20 mouse cellular contexts compared by ENCODE assay signal in the genomic region with DNA sequence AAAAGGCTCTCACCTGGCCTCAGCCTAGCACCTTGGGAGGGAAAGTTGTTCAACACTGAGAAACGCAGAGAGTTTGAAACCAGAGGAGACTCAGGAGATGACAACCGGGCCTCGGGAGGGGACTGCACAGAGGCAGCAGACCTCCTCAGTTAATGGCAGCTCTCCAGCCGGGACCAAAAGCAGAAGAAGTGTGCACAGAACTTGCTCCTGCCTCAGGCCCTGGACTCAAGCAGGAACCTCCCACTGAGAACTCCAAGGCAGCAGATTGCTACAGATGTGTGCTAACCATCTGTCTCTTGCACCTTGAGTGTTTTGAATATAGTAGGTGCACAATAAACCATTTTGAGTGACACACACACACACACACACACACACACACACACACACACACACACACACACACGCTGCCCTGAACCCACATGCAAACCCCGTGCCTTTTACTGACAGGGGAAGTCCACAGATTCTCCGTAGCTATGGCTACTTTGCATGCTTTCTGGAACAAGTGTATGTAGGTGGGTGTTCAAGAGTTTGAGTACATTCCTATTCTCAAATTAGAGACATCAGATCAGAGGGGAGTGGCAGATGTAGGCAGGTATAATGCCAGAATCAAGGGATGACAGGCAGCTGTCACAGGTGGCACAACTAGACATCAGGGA. TPM values are rescaled to one million over a fixed set of nuclear protein-coding genes. Genes with fewer than 3 reads are reported as not detected.
A peak's percentile ranks its signal among the peaks of the same experiment; 100 is the strongest.
DNase-seq lines count a peak whose midpoint lies in the region; ATAC-seq and TF ChIP-seq lines count a peak whose summit lies in the region.
"Had no signal": no experiment of that assay in that cellular context is flagged by ENCODE, and none has a peak within 500 bp of the region (broad histone marks: within the 10 kb centered on the region; RNA-seq: fewer than 3 reads in every experiment).

No protein-coding gene starts in this region.

- peak overlapping the region in 2 of 3 experiments; percentile 13 to 33 for H3K4me3 ChIP-seq in CH12.LX (replicated peaks in 1 of 3; ENCODE audit: low read depth in 2 of 3, low read length in 2 of 3, poor library complexity in 1 of 3)
- H3K4me3 ChIP-seq in intestine, embryonic 16.5 days (ENCODE audit: low read length): no peak overlapping the region
- H3K4me3 ChIP-seq: forebrain, embryonic 10.5 days; heart, embryonic 12.5 days; limb, embryonic 10.5 days; lung, embryonic 15.5 days; megakaryocyte, embryonic 14.5 days had no signal

- TF ChIP-seq CTCF in CH12.LX (conservative IDR thresholded peaks at IDR 0.05 in 1 of 2, IDR thresholded peaks at IDR 0.05 in 1 of 2; ENCODE audit: low read depth in 2 of 2, low read length in 2 of 2): no peak

- peak; percentile 44 for DNase-seq in right cerebral cortex, postnatal 10 days (ENCODE audit: low spot score in 2 of 2)
- no peak for DNase-seq in right cerebral cortex, postnatal 25 days
- peak; percentile 82 for DNase-seq in CH12.LX (ENCODE audit: extremely low read depth)
- DNase-seq in gastrocnemius, adult 18-20 months (ENCODE audit: low spot score): no peak
- DNase-seq: adrenal gland, postnatal 25 days; cerebellum, adult 9-10 months; gastrocnemius, postnatal 10 days; heart, postnatal 4 days; thymus, postnatal 36 days had no signal

- in situ Hi-C loops in CH12.LX (cut with MboI; ENCODE audit: low pct_ligation_motif_present, low pct_unique_long_range_greater_than_20kb, low sequenced_read_pairs): no loop called here

- ATAC-seq in hematopoietic stem cell, adult 5-6 weeks (replicated peaks in 1 of 2; ENCODE audit: insufficient read depth in 1 of 2, low FRiP score in 2 of 2, low TSS enrichment in 1 of 2, low read depth in 1 of 2, poor library complexity in 2 of 2, severe bottlenecking in 2 of 2): peak; percentile 37 to 58; a peak in 2 of 4 replicates
- peak; percentile 33; the same call in 1 of the 2 replicates for ATAC-seq in neutrophil, adult 5-6 weeks (ENCODE audit: extremely low read depth, insufficient number of reproducible peaks, low FRiP score, poor library complexity, severe bottlenecking)
- no peak for ATAC-seq in intestine, embryonic 16.5 days
- ATAC-seq: midbrain, embryonic 16.5 days had no signal

- peaks cover 24 to 47% of the 10 kb centered on the region in 2 experiments for H3K36me3 ChIP-seq in CH12.LX (replicated peaks in 1 of 2; ENCODE audit: control insufficient read depth in 1 of 2, insufficient read depth in 1 of 2, low read length in 1 of 2)
- peaks cover 3% of the 10 kb centered on the region; the same call in 1 of the 2 replicates for H3K36me3 ChIP-seq in intestine, embryonic 16.5 days (ENCODE audit: control insufficient read depth, insufficient read depth, low read length)
- H3K36me3 ChIP-seq: forebrain, embryonic 10.5 days; heart, embryonic 12.5 days; limb, embryonic 10.5 days; lung, embryonic 15.5 days had no signal

- TF ChIP-seq RAD21 in CH12.LX (IDR thresholded peaks at IDR 0.05; ENCODE audit: low read depth, low read length): no peak

- no peaks in the 10 kb centered on the region for H3K27me3 ChIP-seq in CH12.LX (replicated peaks)
- H3K27me3 ChIP-seq in intestine, embryonic 16.5 days (replicated peaks; ENCODE audit: control insufficient read depth, insufficient read depth, low read length): no peaks in the 10 kb centered on the region
- H3K27me3 ChIP-seq: heart, embryonic 12.5 days; lung, embryonic 15.5 days; Patski had no signal

- peaks cover 14 to 69% of the 10 kb centered on the region in 2 experiments for H3K4me1 ChIP-seq in CH12.LX (ENCODE audit: control insufficient read depth in 1 of 2, insufficient read depth in 2 of 2)
- H3K4me1 ChIP-seq in intestine, embryonic 16.5 days (ENCODE audit: control insufficient read depth, insufficient read depth, low read length): peaks cover 14% of the 10 kb centered on the region; the same call in 1 of the 2 replicates
- H3K4me1 ChIP-seq: heart, embryonic 12.5 days had no signal

- no peak for TF ChIP-seq POLR2A in CH12.LX (IDR thresholded peaks at IDR 0.05; ENCODE audit: low read depth, low read length)

- H3K9me3 ChIP-seq in CH12.LX (replicated peaks; ENCODE audit: low read length): peaks cover 9% of the 10 kb centered on the region
- peaks cover 4% of the 10 kb centered on the region; the same call in 1 of the 2 replicates for H3K9me3 ChIP-seq in intestine, embryonic 16.5 days (ENCODE audit: control insufficient read depth, low read length)
- H3K9me3 ChIP-seq: forebrain, embryonic 10.5 days; heart, embryonic 12.5 days; limb, embryonic 10.5 days; lung, embryonic 15.5 days had no signal

- H3K79me2 ChIP-seq in CH12.LX (replicated peaks; ENCODE audit: control insufficient read depth, extremely low read depth, insufficient read depth, poor library complexity, severe bottlenecking): peaks cover 63% of the 10 kb centered on the region

- peak overlapping the region; percentile 27 for H3K9ac ChIP-seq in CH12.LX (ENCODE audit: insufficient read depth, low read depth)
- H3K9ac ChIP-seq in intestine, embryonic 16.5 days (ENCODE audit: low read depth, low read length): no peak overlapping the region
- H3K9ac ChIP-seq: heart, embryonic 12.5 days; lung, embryonic 15.5 days had no signal

- peak; percentile 78; the same call in 1 of the 2 replicates for TF ChIP-seq EP300 in CH12.LX (IDR thresholded peaks at IDR 0.05; ENCODE audit: low read length)

- dilution Hi-C loops in CH12.LX (cut with MboI; ENCODE audit: extremely low pct_ligation_motif_present, extremely low pct_unique_long_range_greater_than_20kb, low sequenced_read_pairs): no loop called here

- WGBS in intestine, embryonic 16.5 days: 79% methylated on average over 7 of the region's 7 CpGs

- peak overlapping the region; percentile 89 for H3K4me2 ChIP-seq in CH12.LX (ENCODE audit: insufficient read depth, low read depth, poor library complexity, severe bottlenecking)
- no peak overlapping the region for H3K4me2 ChIP-seq in intestine, embryonic 16.5 days (ENCODE audit: low read depth, low read length)
- H3K4me2 ChIP-seq: heart, embryonic 12.5 days; liver, embryonic 11.5 days; lung, embryonic 15.5 days had no signal

- peak overlapping the region; percentile 89 for H3K27ac ChIP-seq in CH12.LX (ENCODE audit: insufficient read depth, low read depth)
- no peak overlapping the region for H3K27ac ChIP-seq in intestine, embryonic 16.5 days (ENCODE audit: low read length)
- H3K27ac ChIP-seq: forebrain, embryonic 10.5 days; limb, embryonic 10.5 days; lung, embryonic 15.5 days had no signal

TF ChIP-seq in CH12.LX, 34 proteins besides CTCF, POLR2A, EP300 and RAD21 (continues in another document):
- TF ChIP-seq SMC3 (IDR thresholded peaks at IDR 0.05; ENCODE audit: low read depth, low read length): no peak
- no peak for TF ChIP-seq PAX5 (IDR thresholded peaks at IDR 0.05; ENCODE audit: low read length)
- TF ChIP-seq ELF1 (IDR thresholded peaks at IDR 0.05; ENCODE audit: low read depth, low read length): peak; percentile 41
- TF ChIP-seq ZKSCAN1 (IDR thresholded peaks at IDR 0.05; ENCODE audit: borderline replicate concordance, low read depth, low read length): no peak
- 0 out of 2 replicates have a peak, but pooled peaks have one; percentile 15 for TF ChIP-seq HCFC1 (IDR thresholded peaks at IDR 0.05; ENCODE audit: low read depth, low read length)
- TF ChIP-seq UBTF (IDR thresholded peaks at IDR 0.05; ENCODE audit: low read depth, low read length): no peak
- peak; percentile 78; the same call in 1 of the 2 replicates for TF ChIP-seq MEF2A (IDR thresholded peaks at IDR 0.05; ENCODE audit: borderline replicate concordance, low read depth, low read length)
- TF ChIP-seq MAZ (IDR thresholded peaks at IDR 0.05; ENCODE audit: low read depth, low read length): peak; percentile 58; the same call in 1 of the 2 replicates
- 0 out of 2 replicates have a peak, but pooled peaks have one; percentile 72 for TF ChIP-seq TCF12 (IDR thresholded peaks at IDR 0.05; ENCODE audit: low read depth, low read length)
- TF ChIP-seq JUN (IDR thresholded peaks at IDR 0.05; ENCODE audit: insufficient read depth, low read depth, low read length): no peak
- TF ChIP-seq IRF4 (IDR thresholded peaks at IDR 0.05; ENCODE audit: low read depth, low read length): peak; percentile 78
- no peak for TF ChIP-seq POLR2AphosphoS2 (IDR thresholded peaks at IDR 0.05; ENCODE audit: low read depth, low read length)
- no peak for TF ChIP-seq E2F4 (IDR thresholded peaks at IDR 0.05; ENCODE audit: insufficient replicate concordance, low read depth, low read length)

RNA-seq across cellular contexts. Expression of a gene that starts 19.6 kb away (rescaled TPM):
- 43.3 and 50.4 TPM in 2 replicates for total RNA-seq in CH12.LX (2012; rRNA removed)
- 23.8 and 27.8 TPM in 2 replicates for total RNA-seq in CH12.LX (2014; rRNA removed)
- 40.0 and 45.4 TPM in 2 replicates for polyA plus RNA-seq in CH12.LX (2012; ENCODE audit: insufficient read length, low read depth)
- total RNA-seq in hematopoietic stem cell, adult 5-6 weeks (2017): 1.9 and 3.5 TPM in 2 replicates
- 2.8 and 7.4 TPM in 2 replicates for total RNA-seq in neutrophil, adult 5-6 weeks (2017)
- 93.8 and 111 TPM in 2 replicates for polyA plus RNA-seq in intestine, embryonic 16.5 days (2015; fragmentation: Nextera tagmentation; extraction: Ambion mirVana)
- total RNA-seq in gastrocnemius, adult 18-20 months (2021): under 1 TPM; 0.52 to 0.73 TPM

RNA-seq across cellular contexts. Expression of a gene that starts 28.7 kb away (rescaled TPM):
- 309 and 328 TPM in 2 replicates for total RNA-seq in CH12.LX (2012; rRNA removed)
- total RNA-seq in CH12.LX (2014; rRNA removed): 87.9 and 97.1 TPM in 2 replicates
- 230 and 281 TPM in 2 replicates for polyA plus RNA-seq in CH12.LX (2012; ENCODE audit: insufficient read length, low read depth)
- total RNA-seq in hematopoietic stem cell, adult 5-6 weeks (2017): 103 and 131 TPM in 2 replicates
- 31.8 and 33.4 TPM in 2 replicates for total RNA-seq in neutrophil, adult 5-6 weeks (2017)
- polyA plus RNA-seq in intestine, embryonic 16.5 days (2015; fragmentation: Nextera tagmentation; extraction: Ambion mirVana): 249 and 267 TPM in 2 replicates
- 100 to 1,000 TPM in 1 of 2 experiments, 10 to 100 TPM in 1; 100.0 to 110 TPM for total RNA-seq in gastrocnemius, adult 18-20 months (2021)

RNA-seq across cellular contexts. Expression of a gene that starts 33.4 kb away (rescaled TPM):
- total RNA-seq in CH12.LX (2012; rRNA removed) (0.08 and 0.17 TPM in 2 replicates), CH12.LX (2014; rRNA removed) (0.08 and 0.11 TPM in 2 replicates)
- 0.10 TPM in 1 of 2 replicates, not detected in the other for polyA plus RNA-seq in CH12.LX (2012; ENCODE audit: insufficient read length, low read depth)
- 6.5 and 7.5 TPM in 2 replicates for total RNA-seq in hematopoietic stem cell, adult 5-6 weeks (2017)
- 0.58 and 2.6 TPM in 2 replicates for total RNA-seq in neutrophil, adult 5-6 weeks (2017)
- 89.7 and 90.7 TPM in 2 replicates for polyA plus RNA-seq in intestine, embryonic 16.5 days (2015; fragmentation: Nextera tagmentation; extraction: Ambion mirVana)
- 10 to 100 TPM in 1 of 2 experiments, 1 to 10 TPM in 1; 7.3 to 10.6 TPM for total RNA-seq in gastrocnemius, adult 18-20 months (2021)

RNA-seq across cellular contexts. Expression of a gene that starts 37.4 kb away (rescaled TPM):
- total RNA-seq in CH12.LX (2012; rRNA removed) (37.3 and 38.8 TPM in 2 replicates), CH12.LX (2014; rRNA removed) (34.6 and 34.7 TPM in 2 replicates)
- 88.9 and 111 TPM in 2 replicates for polyA plus RNA-seq in CH12.LX (2012; ENCODE audit: insufficient read length, low read depth)
- total RNA-seq in hematopoietic stem cell, adult 5-6 weeks (2017): 30.6 and 30.7 TPM in 2 replicates
- total RNA-seq in neutrophil, adult 5-6 weeks (2017): 58.7 and 61.3 TPM in 2 replicates
- 42.9 and 48.6 TPM in 2 replicates for polyA plus RNA-seq in intestine, embryonic 16.5 days (2015; fragmentation: Nextera tagmentation; extraction: Ambion mirVana)
- total RNA-seq in gastrocnemius, adult 18-20 months (2021): 10 to 100 TPM; 49.1 to 54.0 TPM

Comparison
In these comparisons a context has a peak if more than half of its experiments do, and no peak if none do; other contexts are left out.
1. DNase-seq: peak in right cerebral cortex, postnatal 10 days (2 of 2) and CH12.LX (single experiment); none in right cerebral cortex, postnatal 25 days (single experiment) and gastrocnemius, adult 18-20 months (single experiment).